Mouse (Mus musculus) cerebellum, postnatal 25 days (tissue): ENCODE measurements around the gene Cst9.

Source experiments
- DNase-seq, 2 experiments: peaks; one replicate each; pipeline ENCODE4 v3.0.0; 2021; ENCODE audit warnings: mixed read lengths in 2 of 2

The Cst9 gene

DNA sequence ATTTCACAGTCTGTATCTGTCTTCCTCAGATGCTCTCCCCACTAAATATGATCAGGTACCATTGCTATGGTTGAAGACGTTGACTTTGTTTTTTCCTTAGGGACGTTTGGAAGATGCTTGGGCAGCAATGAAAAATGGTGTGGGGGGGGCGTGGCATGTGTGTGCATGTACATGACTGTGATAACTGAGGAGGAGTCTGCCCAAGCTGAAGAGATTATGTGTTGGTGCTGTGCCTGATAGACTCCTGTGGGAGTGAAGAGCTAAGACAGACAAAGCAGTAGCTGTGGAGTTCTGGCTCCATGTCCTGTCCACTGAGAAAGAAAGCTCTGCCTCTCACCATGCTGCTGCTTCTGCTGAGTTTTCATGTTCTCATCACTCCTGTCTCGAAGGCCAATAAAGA, at the start of gene Cst9:
TSS of gene Cst9 (plus strand) at position 236 of the 400 bp plus-strand sequence.
- DNase-seq = no peak

DNA sequence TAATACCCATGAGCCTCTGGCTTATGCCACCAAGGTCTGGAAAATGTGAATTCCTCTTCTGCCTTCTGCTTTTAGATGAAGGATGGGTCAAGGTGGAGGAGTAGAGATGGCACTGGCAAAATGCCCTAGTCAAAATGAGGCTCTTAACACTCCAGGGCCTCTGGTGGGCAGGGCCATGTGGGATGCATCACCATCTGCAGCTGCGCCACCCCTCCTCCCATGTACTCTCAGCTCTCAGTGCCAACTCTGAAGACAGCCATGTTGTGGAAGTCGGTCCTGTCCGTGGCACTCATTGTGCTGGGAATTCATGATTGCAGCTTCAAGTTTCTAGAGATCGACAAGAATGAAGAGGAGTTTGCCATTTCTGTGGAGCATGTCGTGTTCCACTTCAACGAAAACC, 45.8 kb upstream of the Cst9 start, which contains the start of gene Cst12:
TSS of gene Cst12 (plus strand) at position 220 of the 400 bp plus-strand sequence.
- DNase-seq = no peak

DNA sequence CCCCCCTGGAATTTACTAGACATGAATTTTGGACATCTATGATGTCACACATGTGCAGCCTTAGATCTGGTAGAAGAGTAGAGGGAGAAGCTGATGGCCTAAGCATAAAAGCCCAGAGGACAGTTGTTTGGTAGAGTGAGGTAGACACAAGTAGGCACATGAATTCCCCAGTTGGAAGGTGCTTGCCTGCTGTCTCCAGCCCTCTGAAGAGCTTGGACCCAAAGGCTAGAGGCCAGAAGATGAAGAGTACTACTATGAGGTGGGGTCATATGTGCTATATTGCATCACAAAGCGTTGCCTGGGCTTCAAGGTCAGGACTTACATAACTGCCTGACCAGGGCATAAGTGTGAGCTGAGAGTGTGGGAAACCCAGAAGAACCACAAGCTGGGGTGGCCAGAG, 36.5 kb upstream of the Cst9 start, which contains the start of gene Cst8:
TSS of gene Cst8 (plus strand) at position 301 of the 400 bp plus-strand sequence.
- no peak for DNase-seq

DNA sequence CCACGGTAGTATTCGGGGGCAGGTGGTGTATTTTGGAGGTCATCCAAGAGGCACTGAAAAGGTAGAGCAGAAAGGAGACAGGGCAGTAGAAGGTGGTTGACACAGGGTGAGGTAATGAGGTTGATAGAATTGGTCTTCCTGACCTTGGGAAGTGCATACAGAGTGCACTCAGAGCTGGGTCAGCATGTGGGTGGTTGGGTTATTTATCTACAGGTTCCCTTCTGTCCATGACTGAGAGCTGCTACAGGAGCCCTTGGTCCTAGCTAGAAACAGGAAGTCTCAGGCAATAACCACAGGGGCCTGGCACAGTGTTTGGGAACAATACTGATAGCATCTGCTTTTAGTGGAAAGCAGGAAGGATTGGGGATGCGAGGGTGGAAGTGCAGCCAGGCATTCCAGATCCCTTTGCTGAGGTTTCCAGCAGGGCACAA, 33.4 kb upstream of the Cst9 start:
- DNase-seq = peak; percentile 70 to 82

DNA sequence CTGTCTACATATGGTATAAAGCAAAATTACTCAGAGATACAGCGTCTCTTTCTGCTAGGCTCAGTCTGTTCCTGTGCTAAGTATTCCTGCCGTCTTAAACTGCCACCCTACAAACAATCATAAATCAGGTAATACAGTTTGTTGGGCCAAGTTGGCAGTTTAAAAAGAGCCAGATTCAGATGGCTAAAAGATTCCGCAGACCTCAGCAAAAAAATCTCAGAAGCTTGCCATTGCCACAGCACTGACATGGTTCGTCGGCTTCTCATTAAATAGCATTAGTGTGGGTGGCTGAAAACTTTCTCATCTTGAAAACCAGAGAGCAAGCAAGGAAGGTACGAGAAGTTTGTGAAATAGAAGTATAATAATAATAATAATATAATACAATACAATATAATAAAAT, 28.3 kb upstream of the Cst9 start:
- DNase-seq = no peak

DNA sequence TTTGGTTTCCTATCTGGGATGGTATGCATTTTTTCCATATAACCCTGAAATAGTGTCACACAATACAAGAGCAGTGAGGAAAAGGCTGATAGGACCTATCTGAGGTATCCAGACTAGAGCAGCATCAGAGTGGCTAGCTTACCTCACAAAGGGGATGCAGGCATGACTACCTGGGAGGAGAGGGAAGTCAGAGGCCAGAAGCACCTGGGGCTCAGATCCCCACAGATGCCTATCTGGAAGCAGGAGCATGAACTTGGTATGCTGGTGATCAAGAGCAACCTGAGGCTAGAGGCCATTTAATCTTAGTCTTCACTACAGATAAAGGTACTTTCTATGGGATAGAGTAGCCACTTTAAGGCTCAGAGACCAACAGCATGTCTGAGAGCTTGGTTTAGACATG, 15.0 kb upstream of the Cst9 start, which contains the start of gene Cst13:
TSS of gene Cst13 (plus strand) at position 173 of the 400 bp plus-strand sequence.
- DNase-seq = no peak

DNA sequence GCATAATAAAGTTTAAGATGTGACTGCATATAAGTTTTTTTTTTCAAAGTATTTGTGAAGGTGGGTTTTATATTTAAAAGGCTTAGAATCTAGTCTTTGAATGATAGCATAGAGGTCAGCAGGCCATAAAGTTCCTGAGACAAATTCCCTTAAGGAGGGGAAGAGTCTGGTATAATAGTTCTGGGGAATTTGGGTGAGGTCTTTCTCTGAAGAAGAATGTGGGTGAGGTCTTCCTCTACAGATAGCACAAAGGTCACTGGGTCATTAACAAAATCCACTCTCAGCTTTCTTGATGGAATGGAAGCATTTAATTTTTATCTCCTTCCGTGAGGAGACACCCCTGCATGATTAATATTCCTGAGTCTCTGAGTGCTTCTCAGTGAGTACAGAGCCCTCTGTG, 9.0 kb upstream of the Cst9 start:
- DNase-seq = no peak

DNA sequence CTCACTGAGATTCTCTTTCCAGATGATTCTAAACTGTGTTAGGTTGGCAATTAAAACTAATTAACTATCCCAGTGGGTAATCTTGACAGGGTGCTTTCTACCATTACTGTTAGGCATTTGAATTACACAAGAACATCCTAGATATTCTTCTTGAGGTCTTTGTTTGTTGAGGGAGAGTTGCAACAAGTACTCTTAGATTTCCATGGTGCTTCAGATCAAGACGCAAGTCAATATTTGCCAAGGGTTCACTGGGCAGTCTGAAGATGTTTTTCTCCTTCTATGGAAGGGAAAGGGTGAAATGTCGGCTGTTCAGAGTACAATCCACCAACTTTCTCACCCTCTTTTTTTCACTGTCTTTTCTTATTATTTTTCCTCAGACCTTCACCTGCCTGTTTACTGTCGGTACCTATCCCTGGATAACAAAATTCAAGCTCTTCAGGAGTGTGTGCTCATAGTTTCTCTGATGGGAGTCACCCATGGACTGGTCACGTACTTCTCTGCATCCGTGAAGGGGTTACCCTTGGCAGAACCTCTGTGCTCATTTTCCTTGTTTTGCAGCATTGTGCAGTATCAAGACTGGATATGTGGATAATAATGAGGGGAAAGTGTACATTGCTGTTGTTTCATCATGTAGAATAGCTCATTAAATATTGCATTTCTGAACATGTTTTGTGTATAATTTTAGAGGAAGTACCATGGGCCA, 3.3 kb downstream of the Cst9 start:
- no peak for DNase-seq

DNA sequence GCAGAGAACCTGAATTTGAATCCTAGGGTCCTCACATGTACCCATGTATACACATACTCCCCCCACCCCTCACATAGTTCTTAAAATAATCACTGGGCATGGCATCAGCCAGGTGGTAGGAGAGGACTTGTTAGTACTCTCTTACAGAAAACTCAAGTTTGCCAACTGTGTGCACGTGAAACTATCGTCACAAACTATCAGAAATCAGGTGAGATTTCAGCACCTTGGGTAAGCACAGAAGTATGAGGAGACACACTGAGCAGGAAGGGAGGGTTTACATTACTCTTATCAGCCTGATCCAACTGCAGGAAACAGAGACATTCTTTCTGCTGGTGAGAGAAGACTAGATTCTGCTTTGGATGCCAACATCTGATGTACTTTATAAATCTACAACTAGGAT, 4.3 kb downstream of the Cst9 start:
- no peak for DNase-seq

DNA sequence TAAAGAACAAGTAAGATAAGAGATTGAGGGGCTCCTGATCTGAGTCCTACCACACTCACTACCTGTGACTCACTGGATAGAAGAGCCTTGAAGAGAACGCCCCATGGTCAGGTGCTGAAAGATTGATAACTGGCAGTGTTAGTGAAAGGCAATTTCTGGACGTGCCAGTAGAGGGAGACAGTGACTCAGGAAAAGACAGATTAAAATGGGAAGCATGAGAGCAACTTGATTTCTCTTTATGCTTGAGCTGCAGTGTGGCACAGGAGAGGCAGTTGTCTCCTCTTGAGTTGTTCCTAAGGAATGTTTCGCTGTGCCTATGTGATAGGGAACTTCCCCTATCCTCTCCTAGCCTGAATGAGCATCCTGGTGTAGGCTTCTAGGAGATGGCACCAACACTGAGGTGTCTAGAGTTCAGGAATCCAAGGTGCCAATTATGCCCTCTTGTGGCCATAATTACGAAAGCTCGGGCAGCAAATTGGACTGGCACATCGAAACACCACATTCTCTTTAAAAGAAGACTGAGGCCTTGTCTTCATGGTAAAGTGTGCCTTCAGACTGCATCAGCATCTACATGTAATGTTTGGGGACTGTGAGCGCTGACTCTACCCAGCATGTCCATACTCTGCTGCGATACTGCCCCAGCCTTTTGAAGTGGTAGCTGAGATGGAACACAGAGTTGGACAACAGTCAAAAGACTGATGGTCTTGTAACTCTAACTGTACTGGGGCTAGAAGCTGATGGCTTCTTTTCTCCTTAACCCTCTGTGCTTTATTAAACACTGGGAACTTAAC, 16.4 kb downstream of the Cst9 start:
- DNase-seq = peak; percentile 76 to 81

DNA sequence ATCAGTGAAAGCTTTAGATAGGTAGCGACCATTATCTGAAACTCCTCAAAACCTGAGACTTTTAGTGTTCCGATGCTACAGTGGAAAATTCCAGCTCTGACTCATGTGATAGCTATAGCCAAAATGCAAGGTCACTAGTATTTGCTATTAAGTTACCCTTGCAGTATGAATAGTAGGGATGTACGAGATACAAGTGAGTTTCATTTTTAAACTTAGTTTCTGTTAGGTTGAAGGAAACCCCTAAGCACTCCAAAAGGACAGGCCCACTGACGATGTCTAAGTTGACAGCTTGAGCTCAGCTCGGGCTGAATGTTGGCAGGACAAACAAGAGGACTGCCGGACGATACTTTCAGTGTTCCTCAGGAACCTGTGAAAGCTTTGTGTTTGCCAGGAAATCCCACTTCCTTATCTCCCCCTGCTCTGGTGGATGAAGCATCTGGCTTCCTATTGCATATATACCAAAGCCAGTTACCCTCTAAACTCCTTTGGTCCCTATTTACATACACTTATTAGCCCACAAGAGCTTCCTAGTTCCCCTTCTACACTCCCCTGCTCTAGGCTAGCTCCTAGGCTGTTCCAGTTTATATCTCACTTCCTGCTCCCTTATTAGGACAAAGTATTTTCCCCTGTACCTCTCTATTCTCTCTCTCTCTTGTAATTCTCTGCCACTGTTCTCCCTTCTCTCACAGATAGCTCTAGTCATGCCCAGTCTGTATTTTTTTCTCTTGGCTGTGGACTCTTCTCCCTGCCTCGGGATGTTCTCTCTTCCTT, 21.9 kb downstream of the Cst9 start:
- DNase-seq = no peak

DNA sequence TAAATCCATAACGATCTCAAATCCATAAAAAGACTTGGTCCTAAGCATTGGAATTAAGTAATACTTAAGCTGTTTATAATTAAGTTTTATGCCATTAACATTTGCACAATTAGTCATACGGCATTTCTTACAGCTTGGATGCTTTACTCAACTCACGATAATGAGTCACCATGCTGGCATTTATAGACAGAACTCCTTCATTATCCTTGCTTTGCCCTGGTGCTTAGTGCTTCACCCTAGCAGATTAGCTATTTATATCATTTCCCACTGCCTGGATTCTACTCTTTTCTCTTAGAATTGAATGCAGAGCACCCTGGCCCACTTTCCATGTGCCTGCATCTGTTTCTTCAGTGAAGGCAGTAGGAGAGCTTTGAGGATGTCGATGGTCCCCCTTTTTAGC, 22.6 kb downstream of the Cst9 start:
- DNase-seq = no peak

DNA sequence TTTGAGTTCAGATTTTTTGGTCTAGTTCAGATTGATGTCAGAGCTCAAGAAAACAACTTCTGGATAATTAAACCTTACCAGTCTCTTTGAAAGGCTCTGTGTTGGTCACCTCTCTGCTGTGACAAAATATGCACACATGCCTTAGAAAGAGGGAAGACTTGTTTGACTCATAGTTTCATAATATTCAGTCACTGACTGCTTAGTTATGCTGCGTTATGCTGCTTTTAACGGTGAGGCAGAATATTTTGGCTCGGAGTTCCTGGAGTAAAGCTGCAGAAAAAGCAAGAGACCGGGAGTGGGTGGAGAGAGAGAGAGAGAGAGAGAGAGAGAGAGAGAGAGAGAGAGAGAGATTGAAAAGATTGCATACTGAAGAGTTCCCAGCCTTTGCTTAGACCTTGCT, 26.0 kb downstream of the Cst9 start:
- no peak for DNase-seq

DNA sequence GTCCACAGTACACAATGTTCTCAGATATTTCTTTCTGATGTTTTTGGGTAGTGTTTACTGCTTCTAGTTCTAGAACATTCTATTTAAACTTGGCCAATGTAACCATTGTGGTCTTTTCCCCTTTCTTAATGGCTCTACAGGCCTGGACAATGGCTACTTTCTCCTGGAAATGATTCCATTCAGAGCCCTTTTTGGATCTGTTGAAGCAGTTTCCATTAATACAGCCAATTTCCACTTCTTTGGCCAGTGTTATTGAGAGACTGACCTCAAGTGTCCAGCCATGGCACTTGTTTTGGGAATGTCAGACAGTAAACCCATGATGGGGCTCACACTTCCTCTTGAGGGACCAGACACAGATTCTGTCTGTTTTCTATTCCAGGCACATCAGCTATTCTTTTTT, 26.7 kb downstream of the Cst9 start:
- DNase-seq = no peak

DNA sequence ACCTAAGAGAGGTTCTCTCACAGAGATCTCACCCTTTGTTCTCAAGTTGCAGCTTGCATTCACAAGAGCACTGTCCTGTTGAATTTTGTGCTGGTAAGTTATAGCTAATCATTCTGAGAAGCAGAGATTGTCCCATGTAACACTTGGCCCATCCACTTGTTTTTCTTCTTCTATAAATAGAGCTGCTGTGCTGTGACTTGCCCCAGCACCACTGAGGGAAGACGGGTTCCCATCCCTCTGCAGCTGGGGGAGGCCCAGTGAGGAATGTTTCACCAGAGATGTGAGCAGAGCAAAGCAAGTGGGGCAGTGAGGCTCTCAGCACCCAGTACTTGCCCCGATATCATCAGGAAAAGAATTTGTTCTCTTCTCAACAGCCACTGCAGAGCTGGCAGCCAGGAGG, 30.0 kb downstream of the Cst9 start, which contains the start of gene 9230104L09Rik:
TSS of gene 9230104L09Rik (minus strand) at position 73 of the 400 bp plus-strand sequence.
- no peak for DNase-seq

DNA sequence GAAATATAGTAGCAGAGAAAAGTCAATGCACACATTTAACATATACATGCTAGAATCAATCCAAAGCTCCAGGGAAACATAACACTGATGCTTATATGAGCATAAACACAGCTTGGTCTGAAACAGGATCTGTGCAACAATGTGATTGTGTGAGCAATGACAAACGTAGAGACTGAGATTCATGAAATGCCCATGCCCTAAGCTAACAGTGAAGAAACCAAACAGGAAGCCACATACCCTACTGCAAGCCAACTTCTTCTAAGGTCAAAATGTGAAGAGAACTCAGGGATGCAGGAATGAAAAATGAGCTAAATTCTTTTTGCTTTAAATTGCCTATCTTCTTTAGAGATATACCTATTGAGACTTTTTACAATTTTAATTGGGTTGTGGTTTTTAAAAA, 34.0 kb downstream of the Cst9 start:
- no peak for DNase-seq

DNA sequence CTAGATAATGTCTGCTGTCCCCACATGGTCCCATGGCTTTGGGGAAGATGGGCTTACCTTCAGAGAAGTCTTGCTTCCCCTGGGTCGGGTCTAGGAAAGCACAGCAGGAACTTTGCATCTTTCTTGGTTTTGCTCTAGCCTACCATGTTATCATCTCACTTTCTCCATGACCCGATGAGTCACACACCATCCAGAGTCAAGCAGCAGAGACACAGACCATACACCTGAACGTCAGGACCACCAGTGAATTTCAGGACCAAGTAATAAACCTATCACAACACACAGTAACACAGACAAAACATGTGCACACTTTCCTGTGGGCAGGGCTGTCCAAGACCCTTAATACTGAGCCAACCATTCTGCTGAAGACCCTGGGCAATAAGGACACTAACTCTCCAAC, 35.6 kb downstream of the Cst9 start:
- no peak for DNase-seq

DNA sequence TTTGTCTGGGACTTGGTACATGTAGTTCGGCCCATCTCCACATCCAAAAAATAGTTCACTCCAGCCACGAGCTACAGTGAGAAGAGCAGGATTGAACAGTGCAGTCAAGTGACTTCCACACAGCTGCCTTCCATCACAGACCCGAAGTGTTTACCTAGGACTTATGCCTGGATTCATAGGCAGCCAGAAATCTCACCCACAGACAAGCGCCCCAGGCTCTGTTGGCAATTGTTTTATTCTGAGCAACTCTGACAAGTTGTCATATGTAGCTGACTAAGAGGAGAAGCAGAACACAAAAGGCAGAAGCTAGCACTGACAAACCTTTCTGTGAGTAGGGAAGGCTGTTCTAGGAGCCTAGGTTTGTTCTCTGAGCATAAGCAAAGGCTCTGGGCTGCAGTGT, 37.9 kb downstream of the Cst9 start:
- DNase-seq = no peak

DNA sequence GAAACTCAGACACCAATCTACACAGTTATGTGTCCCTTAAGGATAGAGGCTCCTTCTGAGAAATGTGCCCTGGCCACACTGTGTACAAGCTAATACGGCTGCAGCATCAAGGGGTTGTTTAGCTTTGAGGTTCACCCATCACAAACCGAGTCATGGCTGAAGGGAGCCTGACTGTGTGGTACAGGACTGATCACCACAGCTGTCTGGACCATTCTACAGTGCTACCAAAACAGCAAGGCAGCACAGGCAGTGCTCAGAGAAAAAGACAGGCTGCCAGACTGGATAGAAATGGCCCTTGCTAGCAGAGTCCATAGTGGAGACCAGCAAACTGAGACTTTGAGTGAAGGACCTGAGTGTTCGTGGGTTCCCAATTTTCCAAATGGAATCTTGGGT, 39.3 kb downstream of the Cst9 start:
- peak in 1 of 2 experiments; percentile 6 for DNase-seq

DNA sequence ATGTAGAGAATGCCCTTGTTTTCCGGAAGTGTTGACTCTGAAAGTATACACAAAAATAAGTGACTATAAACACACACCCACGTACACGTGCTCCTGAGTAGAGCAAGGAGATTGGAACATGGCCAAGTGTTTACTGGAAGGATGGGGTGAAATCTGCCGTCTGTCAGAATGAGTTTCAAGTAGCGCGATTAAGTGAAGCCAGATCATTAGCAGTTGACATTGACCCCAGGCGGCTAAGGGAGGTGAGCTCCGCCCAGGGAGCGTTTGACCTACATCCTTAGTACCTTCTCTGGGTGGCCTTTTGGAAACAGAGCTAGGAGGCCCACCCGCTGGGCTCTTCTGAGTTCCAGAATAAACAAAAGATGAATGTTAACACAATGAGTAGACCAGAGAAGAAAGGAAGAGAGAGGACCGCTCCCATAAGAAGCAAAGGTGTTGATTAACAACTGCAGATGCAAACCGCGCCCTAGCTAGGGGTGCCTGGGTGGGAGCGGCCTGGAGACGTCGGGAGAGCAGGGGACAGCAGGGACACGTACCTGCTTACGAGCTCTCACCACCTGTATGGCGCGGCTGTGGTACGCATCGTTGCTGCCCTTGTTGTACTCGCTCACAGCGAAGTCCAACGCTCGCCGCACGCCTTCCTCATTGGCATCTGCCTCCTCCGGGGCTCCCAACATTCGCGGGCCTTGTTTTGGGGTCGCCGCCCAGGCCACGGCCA, 39.8 kb downstream of the Cst9 start:
- peak; percentile 36 to 40 for DNase-seq

DNA sequence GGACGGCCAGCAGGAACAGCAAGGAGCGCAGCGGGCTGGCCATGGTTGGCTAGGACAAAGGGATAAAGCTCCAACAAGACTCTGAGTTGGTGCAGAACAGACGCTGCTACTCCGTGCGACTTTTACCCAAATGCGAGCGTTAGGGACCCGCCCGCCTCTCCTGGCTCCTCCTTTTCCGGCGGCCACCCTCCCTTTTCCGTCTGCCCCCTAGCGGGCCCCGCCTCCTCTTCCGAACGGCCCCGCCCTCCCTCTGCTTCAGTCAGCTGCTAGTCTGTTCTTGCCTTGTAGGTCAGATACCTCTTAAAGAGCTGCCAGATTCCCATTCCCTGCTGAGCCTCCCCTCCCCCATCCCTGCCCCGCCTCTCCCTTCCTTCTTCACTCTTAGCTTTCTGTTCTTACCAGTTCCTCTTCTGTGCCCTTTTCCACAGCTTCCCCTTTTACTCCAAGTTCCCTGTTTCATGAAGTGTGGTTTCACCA, 40.4 kb downstream of the Cst9 start, which contains the start of gene Cst3:
TSS of gene Cst3 (minus strand) at position 358 of the 477 bp plus-strand sequence.
- DNase-seq = peak; percentile 86 to 92
